Mouse (Mus musculus): ENCODE results near the gene Bmpr1b.

- TF ChIP-seq CTCF (IDR thresholded peaks at IDR 0.05) (no peak), EP300 (IDR thresholded peaks at IDR 0.05) (no peak)
Observed at GRCm38 (mm10) chr3:141895096-141895495, 274.1 kb downstream of the Bmpr1b start.

Measured in lung, postnatal 0 days (tissue).